Mouse (Mus musculus): Measurements from ENCODE around the gene Pik3ca. TPM values are rescaled to one million over a fixed set of nuclear protein-coding genes. Genes with fewer than 3 reads are reported as not detected.

Gene Pik3ca
- polyA plus RNA-seq, 1 experiment from 2014 or later, result 14.8 TPM

DNA sequence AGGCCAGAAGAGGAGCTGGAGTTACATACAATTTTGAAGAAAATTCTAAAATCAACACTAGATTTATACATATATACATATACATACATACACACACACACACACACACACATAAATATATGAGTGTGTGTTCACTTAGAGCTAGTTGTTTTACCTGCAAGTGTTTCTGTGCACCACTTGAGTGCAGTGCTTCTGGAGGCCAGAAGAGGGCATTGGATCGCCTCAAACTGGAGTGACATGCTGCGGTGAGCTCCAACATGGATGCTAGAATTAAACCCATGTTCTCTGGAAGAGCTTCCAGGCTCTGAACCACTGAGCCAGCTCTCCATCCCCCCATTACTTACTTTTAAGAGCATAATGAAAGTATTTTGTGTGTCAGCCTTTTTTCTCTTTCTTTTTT, 17.6 kb upstream of the Pik3ca start:
- WGBS, result 43% methylated on average over 2 of the region's 2 CpGs
- H3K36me3 ChIP-seq, result no peaks in the 10 kb centered on the region

GRCm38 (mm10) chr3:32381556-32381955, 15.9 kb upstream of the Pik3ca start:
- Histone ChIP-seq H3K4me2 (replicated peaks) (no peak overlapping the region), H3K9me3 (no peaks in the 10 kb centered on the region), H3K4me1 (no peaks in the 10 kb centered on the region), H3K27ac (replicated peaks) (no peak overlapping the region), H3K9ac (replicated peaks) (no peak overlapping the region), H3K27me3 (no peaks in the 10 kb centered on the region), H3K36me3 (no peaks in the 10 kb centered on the region), H3K4me3 (no peak overlapping the region)
- no peak for ATAC-seq (replicated peaks)
- 81% methylated on average over 3 of the region's 3 CpGs for WGBS

More for the DNA sequence above, 17.6 kb upstream of the Pik3ca start:
- no peaks in the 10 kb centered on the region for H3K9me3 ChIP-seq
- H3K4me1 ChIP-seq, result no peaks in the 10 kb centered on the region
- H3K4me2 ChIP-seq (replicated peaks), result no peak overlapping the region
- ATAC-seq (replicated peaks), result no peak
- no peak overlapping the region for H3K27ac ChIP-seq (replicated peaks)
- no peak overlapping the region for H3K9ac ChIP-seq (replicated peaks)
- no peaks in the 10 kb centered on the region for H3K27me3 ChIP-seq
- no peak overlapping the region for H3K4me3 ChIP-seq

- no peaks in the 10 kb centered on the region for H3K27me3 ChIP-seq
- peaks cover 6% of the 10 kb centered on the region for H3K4me1 ChIP-seq
- H3K9ac ChIP-seq (replicated peaks), result no peak overlapping the region
- no peaks in the 10 kb centered on the region for H3K36me3 ChIP-seq
- ATAC-seq (replicated peaks), result no peak
- no peak overlapping the region for H3K4me2 ChIP-seq (replicated peaks)
- H3K4me3 ChIP-seq, result no peak overlapping the region
- 88% methylated on average over 4 of the region's 4 CpGs for WGBS
- H3K27ac ChIP-seq (replicated peaks), result no peak overlapping the region
- H3K9me3 ChIP-seq, result no peaks in the 10 kb centered on the region
Measured at GRCm38 (mm10) chr3:32392841-32393240, 4.6 kb upstream of the Pik3ca start.

DNA sequence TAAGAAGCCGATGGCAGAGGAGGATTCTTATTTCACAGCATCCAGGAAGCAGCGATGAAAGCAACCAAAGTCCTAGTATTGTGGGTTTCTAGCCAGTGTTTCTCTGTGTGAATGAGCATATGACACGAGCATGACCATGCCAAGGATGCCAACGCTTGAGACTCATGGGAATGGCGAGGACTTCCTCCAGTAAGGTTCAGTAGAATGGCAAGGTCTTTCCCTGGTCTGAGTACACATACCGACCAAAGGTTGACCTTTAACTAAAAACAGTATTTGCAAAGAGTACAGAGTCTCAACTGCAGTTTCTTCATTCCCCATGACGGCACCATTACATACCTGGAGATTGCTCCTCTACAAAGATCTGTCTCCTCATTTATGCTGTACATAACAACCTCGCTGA, 3.5 kb upstream of the Pik3ca start:
- Histone ChIP-seq H3K27ac (replicated peaks) (no peak overlapping the region), H3K9me3 (no peaks in the 10 kb centered on the region), H3K4me3 (no peak overlapping the region), H3K27me3 (no peaks in the 10 kb centered on the region), H3K4me2 (replicated peaks) (no peak overlapping the region), H3K4me1 (peaks cover 13% of the 10 kb centered on the region), H3K9ac (replicated peaks) (no peak overlapping the region), H3K36me3 (no peaks in the 10 kb centered on the region)
- WGBS, result 91% methylated on average over 8 of the region's 8 CpGs
- no peak for ATAC-seq (replicated peaks)

- Histone ChIP-seq H3K27ac (replicated peaks) (peak overlapping the region; percentile 97), H3K9me3 (no peaks in the 10 kb centered on the region), H3K9ac (replicated peaks) (peak overlapping the region; percentile 75), H3K4me2 (replicated peaks) (peak overlapping the region; percentile 58), H3K4me1 (peaks cover 28% of the 10 kb centered on the region), H3K36me3 (no peaks in the 10 kb centered on the region), H3K4me3 (peak overlapping the region; percentile 74), H3K27me3 (no peaks in the 10 kb centered on the region)
- ATAC-seq (replicated peaks), result peak; percentile 3
- 29% methylated on average over 24 of the region's 24 CpGs for WGBS
Measured at GRCm38 (mm10) chr3:32395771-32396551, 1.5 kb upstream of the Pik3ca start.

- H3K9me3 ChIP-seq, result no peaks in the 10 kb centered on the region
- H3K4me1 ChIP-seq, result peaks cover 33% of the 10 kb centered on the region
- peak overlapping the region; percentile 74 for H3K4me3 ChIP-seq
- ATAC-seq (replicated peaks), result peak; percentile 99
- peak overlapping the region; percentile 85 for H3K9ac ChIP-seq (replicated peaks)
- no peaks in the 10 kb centered on the region for H3K27me3 ChIP-seq
- peak overlapping the region; percentile 97 for H3K27ac ChIP-seq (replicated peaks)
- WGBS, result under 1% methylated on average over 53 of the region's 77 CpGs
- peak overlapping the region; percentile 58 for H3K4me2 ChIP-seq (replicated peaks)
- no peaks in the 10 kb centered on the region for H3K36me3 ChIP-seq
Measured at GRCm38 (mm10) chr3:32396794-32397460, 544 bp upstream of the Pik3ca start.

- ATAC-seq (replicated peaks), result no peak
- Histone ChIP-seq H3K36me3 (no peaks in the 10 kb centered on the region), H3K4me3 (peak overlapping the region; percentile 74), H3K9me3 (no peaks in the 10 kb centered on the region), H3K27me3 (no peaks in the 10 kb centered on the region), H3K9ac (replicated peaks) (peak overlapping the region; percentile 85), H3K4me2 (replicated peaks) (peak overlapping the region; percentile 58), H3K4me1 (peaks cover 33% of the 10 kb centered on the region), H3K27ac (replicated peaks) (peak overlapping the region; percentile 97; the same call in 1 of the 2 replicates)
- under 1% methylated on average over 7 of the region's 7 CpGs for WGBS
Measured at GRCm38 (mm10) chr3:32398175-32398538, 686 bp downstream of the Pik3ca start.

DNA sequence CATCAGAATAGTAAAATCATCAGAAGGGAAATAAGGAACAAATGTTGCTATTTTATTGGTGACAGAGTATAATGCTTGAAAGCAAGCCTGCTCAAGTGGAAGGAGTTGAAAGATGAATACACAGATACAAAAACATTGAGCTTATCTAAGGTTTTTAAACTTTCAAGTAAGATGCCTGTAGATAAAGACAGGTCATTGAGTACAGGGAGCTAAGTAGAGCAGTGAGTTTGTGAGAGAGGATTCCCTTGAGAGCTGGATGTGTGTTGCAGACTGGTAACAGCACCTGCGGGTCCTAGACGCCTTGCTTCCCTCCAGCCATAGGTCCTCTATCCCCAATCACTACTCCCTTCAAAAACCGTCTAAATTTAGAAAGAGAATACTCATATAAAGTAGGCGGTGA, 1.2 kb downstream of the Pik3ca start:
- H3K4me3 ChIP-seq, result peak overlapping the region; percentile 74
- ATAC-seq (replicated peaks), result no peak
- H3K9ac ChIP-seq (replicated peaks), result peak overlapping the region; percentile 15; the same call in 1 of the 2 replicates
- no peaks in the 10 kb centered on the region for H3K27me3 ChIP-seq
- no peaks in the 10 kb centered on the region for H3K9me3 ChIP-seq
- H3K4me2 ChIP-seq (replicated peaks), result peak overlapping the region; percentile 58
- H3K4me1 ChIP-seq, result peaks cover 35% of the 10 kb centered on the region
- WGBS, result 17% methylated on average over 4 of the region's 4 CpGs
- H3K36me3 ChIP-seq, result no peaks in the 10 kb centered on the region
- no peak overlapping the region for H3K27ac ChIP-seq (replicated peaks)

DNA sequence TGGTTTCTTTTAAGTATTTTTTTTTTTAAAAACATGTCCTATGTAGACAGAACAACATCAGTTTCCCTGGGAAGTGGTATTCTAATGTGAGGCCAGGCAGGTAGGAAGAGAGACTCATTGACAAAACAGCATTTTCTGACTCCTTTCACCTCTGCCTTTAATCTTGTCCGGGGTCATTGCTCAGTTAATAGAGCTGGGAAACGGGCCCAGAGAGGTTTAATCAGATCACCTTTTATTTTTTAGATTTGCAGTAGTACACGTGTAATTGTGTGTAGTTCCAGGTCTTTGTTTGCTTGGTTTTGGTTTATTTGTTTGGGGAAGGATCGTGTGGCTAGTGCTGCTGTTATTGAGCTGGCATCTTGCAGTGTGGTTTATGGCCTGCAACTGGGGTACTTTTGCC, 1.9 kb downstream of the Pik3ca start:
- peak overlapping the region; percentile 58; the same call in 1 of the 2 replicates for H3K4me2 ChIP-seq (replicated peaks)
- no peaks in the 10 kb centered on the region for H3K9me3 ChIP-seq
- WGBS, result 27% methylated on average over 4 of the region's 4 CpGs
- no peak for ATAC-seq (replicated peaks)
- H3K27me3 ChIP-seq, result no peaks in the 10 kb centered on the region
- peaks cover 35% of the 10 kb centered on the region for H3K4me1 ChIP-seq
- H3K27ac ChIP-seq (replicated peaks), result no peak overlapping the region
- H3K4me3 ChIP-seq, result no peak overlapping the region
- H3K9ac ChIP-seq (replicated peaks), result no peak overlapping the region
- no peaks in the 10 kb centered on the region for H3K36me3 ChIP-seq

DNA sequence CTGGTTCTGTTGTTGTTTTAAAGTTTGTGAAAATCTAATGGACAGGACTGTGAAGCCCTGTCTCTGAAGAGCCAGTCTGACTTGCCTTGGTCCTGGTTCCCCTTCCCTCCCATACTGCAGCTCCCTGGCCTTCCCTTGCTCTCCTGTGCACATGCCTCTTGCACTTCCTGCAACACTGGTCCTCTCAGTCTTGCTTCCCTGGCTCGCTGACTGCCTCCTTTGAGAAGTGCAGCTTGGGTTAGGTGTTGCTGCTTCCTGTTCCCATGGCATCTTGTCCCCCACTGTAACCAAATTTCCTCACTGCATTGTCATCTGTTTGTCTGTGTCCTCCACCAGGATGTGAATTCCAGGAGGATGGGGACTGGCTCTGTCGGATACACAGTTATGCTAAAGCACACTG, 2.5 kb downstream of the Pik3ca start:
- Histone ChIP-seq H3K36me3 (no peaks in the 10 kb centered on the region), H3K4me1 (peaks cover 35% of the 10 kb centered on the region), H3K4me2 (replicated peaks) (no peak overlapping the region), H3K27me3 (no peaks in the 10 kb centered on the region), H3K4me3 (no peak overlapping the region), H3K27ac (replicated peaks) (no peak overlapping the region), H3K9me3 (no peaks in the 10 kb centered on the region), H3K9ac (replicated peaks) (no peak overlapping the region)
- no peak for ATAC-seq (replicated peaks)
- 72% methylated on average over 2 of the region's 2 CpGs for WGBS

- no peak overlapping the region for H3K27ac ChIP-seq (replicated peaks)
- 71% methylated on average over 3 of the region's 3 CpGs for WGBS
Measured at GRCm38 (mm10) chr3:32401591-32401990, 4.1 kb downstream of the Pik3ca start.

DNA sequence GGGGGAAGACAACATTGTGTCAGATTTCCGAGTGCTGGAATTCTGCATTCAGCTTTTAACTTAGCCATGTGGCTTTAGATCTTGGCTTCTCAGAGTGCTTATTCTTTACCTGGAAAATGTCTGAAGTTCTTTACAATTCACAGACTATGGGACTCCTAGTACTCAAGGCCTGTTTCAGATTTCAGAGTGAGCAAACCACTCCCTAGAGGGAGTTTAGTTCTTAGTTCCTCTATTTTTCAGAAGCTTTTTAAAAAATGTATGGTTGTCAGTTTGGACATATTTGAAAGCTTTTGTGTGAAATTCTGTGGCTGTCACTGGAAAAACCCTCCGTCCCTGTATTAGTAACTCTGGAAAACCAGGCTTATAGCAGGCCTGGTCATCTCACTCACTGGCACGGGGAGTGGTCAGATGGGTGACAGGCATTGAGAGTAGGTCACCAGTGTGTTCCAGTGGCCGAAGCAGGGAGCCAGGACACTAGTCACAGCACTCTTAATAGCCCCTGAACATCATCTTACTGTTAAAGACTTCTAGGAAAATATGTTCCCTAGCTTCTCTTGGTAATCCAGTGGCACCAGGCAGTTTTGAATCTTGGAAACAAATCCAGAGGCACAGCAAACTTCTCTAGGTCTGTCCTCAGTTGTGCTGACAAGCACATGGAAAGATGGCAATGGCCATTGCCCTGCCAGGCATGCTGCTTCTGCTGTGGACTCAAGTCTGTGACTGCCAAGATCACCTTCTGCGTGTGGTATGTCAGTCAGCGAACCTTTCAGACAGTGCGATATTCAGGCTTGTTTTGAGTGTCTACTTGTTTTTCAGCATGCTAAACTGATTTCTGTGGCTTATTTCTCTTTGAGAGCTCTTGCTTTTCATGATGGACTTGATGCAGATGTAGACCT, 5.8 kb downstream of the Pik3ca start:
- Histone ChIP-seq H3K36me3 (no peaks in the 10 kb centered on the region), H3K9ac (replicated peaks) (no peak overlapping the region), H3K4me1 (peaks cover 29% of the 10 kb centered on the region), H3K4me2 (replicated peaks) (no peak overlapping the region), H3K4me3 (no peak overlapping the region), H3K27me3 (no peaks in the 10 kb centered on the region), H3K27ac (replicated peaks) (no peak overlapping the region), H3K9me3 (no peaks in the 10 kb centered on the region)
- WGBS, result 82% methylated on average over 7 of the region's 7 CpGs
- no peak for ATAC-seq (replicated peaks)

More at GRCm38 (mm10) chr3:32401591-32401990, 4.1 kb downstream of the Pik3ca start:
- H3K27me3 ChIP-seq, result no peaks in the 10 kb centered on the region
- no peak for ATAC-seq (replicated peaks)
- no peaks in the 10 kb centered on the region for H3K9me3 ChIP-seq
- H3K36me3 ChIP-seq, result no peaks in the 10 kb centered on the region
- H3K9ac ChIP-seq (replicated peaks), result no peak overlapping the region
- H3K4me3 ChIP-seq, result no peak overlapping the region
- H3K4me2 ChIP-seq (replicated peaks), result no peak overlapping the region
- peaks cover 29% of the 10 kb centered on the region for H3K4me1 ChIP-seq
